Mouse (Mus musculus) T-cell, adult 2 months (primary cell): ENCODE results near the gene Aff3.

Source experiments
- DNase-seq: peaks from one replicate; pipeline ENCODE4 v3.0.0; 2022; ENCODE audit warnings: low spot score

Gene Aff3

GRCm38 (mm10) chr1:38664777-38665176, at the start of gene Aff3:
Gene Aff3 (minus strand): TSS chr1:38664955.
- peak; percentile 74 for DNase-seq

- DNase-seq, result no peak
Measured at GRCm38 (mm10) chr1:38700646-38701045, 35.9 kb upstream of the Aff3 start.

- DNase-seq, result no peak
Measured at GRCm38 (mm10) chr1:38699244-38699643, 34.5 kb upstream of the Aff3 start.

GRCm38 (mm10) chr1:38695812-38696681, 31.3 kb upstream of the Aff3 start:
- no peak for DNase-seq

- DNase-seq, result no peak
Measured at GRCm38 (mm10) chr1:38695089-38695811, 30.5 kb upstream of the Aff3 start.

- DNase-seq, result peak; percentile 72
Measured at GRCm38 (mm10) chr1:38694142-38694541, 29.4 kb upstream of the Aff3 start.

- no peak for DNase-seq
Measured at GRCm38 (mm10) chr1:38690471-38690870, 25.7 kb upstream of the Aff3 start.

- DNase-seq, result no peak
Measured at GRCm38 (mm10) chr1:38688216-38688615, 23.5 kb upstream of the Aff3 start.

- no peak for DNase-seq
Measured at GRCm38 (mm10) chr1:38685706-38686105, 21.0 kb upstream of the Aff3 start.

- no peak for DNase-seq
Measured at GRCm38 (mm10) chr1:38683158-38683721, 18.5 kb upstream of the Aff3 start.

GRCm38 (mm10) chr1:38679890-38680289, 15.1 kb upstream of the Aff3 start:
- no peak for DNase-seq

GRCm38 (mm10) chr1:38671756-38672155, 7.0 kb upstream of the Aff3 start:
- DNase-seq, result no peak

GRCm38 (mm10) chr1:38671019-38671418, 6.3 kb upstream of the Aff3 start:
- no peak for DNase-seq

- no peak for DNase-seq
Measured at GRCm38 (mm10) chr1:38668327-38668726, 3.6 kb upstream of the Aff3 start.

GRCm38 (mm10) chr1:38667892-38668291, 3.1 kb upstream of the Aff3 start:
- no peak for DNase-seq

- no peak for DNase-seq
Measured at GRCm38 (mm10) chr1:38666766-38667118, 2.0 kb upstream of the Aff3 start.

GRCm38 (mm10) chr1:38666111-38666765, 1.5 kb upstream of the Aff3 start:
- DNase-seq, result no peak

GRCm38 (mm10) chr1:38665611-38666010, 856 bp upstream of the Aff3 start:
- peak; percentile 72 for DNase-seq

- no peak for DNase-seq
Measured at GRCm38 (mm10) chr1:38664261-38664660, 494 bp downstream of the Aff3 start.

GRCm38 (mm10) chr1:38662616-38663193, 2.0 kb downstream of the Aff3 start:
- peak; percentile 16 for DNase-seq

GRCm38 (mm10) chr1:38658933-38659553, 5.7 kb downstream of the Aff3 start:
- no peak for DNase-seq

GRCm38 (mm10) chr1:38658376-38658775, 6.4 kb downstream of the Aff3 start:
- DNase-seq, result no peak
